Mouse (Mus musculus) testis, adult 2 months (tissue): ENCODE results near the gene Tcte2. TPM values are rescaled to one million over a fixed set of nuclear protein-coding genes. Genes with fewer than 3 reads are reported as not detected.
A peak's percentile ranks its signal among the peaks of the same experiment; 100 is the strongest.

Experiments
- H3K27ac ChIP-seq: fragments of 200-500 bp; 2 replicates; pipeline ENCODE4 v1.5.1; 2012; ENCODE audit warnings: low read depth, low read length; ENCODE audit not compliant: control insufficient read depth, insufficient read depth
- H3K27me3 ChIP-seq: fragments of 200-500 bp; 2 replicates; pipeline ENCODE4 v1.6.1; 2012; ENCODE audit warnings: mild to moderate bottlenecking, low read length, moderate library complexity; ENCODE audit not compliant: control insufficient read depth, insufficient read depth
- H3K36me3 ChIP-seq: fragments of 200-500 bp; 2 replicates; pipeline ENCODE4 v1.6.1; 2012; ENCODE audit warnings: mild to moderate bottlenecking, low read length; ENCODE audit not compliant: control insufficient read depth, insufficient read depth
- H3K4me1 ChIP-seq: fragments of 200-500 bp; 2 replicates; pipeline ENCODE4 v1.6.1; 2012; ENCODE audit warnings: low read length; ENCODE audit not compliant: control insufficient read depth, insufficient read depth
- H3K4me3 ChIP-seq: fragments of 200-500 bp; 2 replicates; pipeline ENCODE4 v1.5.1; 2012; ENCODE audit warnings: low read depth, mild to moderate bottlenecking, low read length, moderate library complexity, mixed read lengths; ENCODE audit not compliant: control insufficient read depth
- CTCF ChIP-seq: fragments of 200-500 bp; IDR thresholded peaks from 2 replicates; pipeline ENCODE4 v1.5.1; 2012; ENCODE audit warnings: low read depth, mild to moderate bottlenecking, inconsistent platforms, low read length, moderate library complexity; ENCODE audit not compliant: control insufficient read depth, insufficient read depth, insufficient replicate concordance
- POLR2A ChIP-seq: fragments of 200-500 bp; IDR thresholded peaks from 2 replicates; pipeline ENCODE4 v1.6.1; 2012; ENCODE audit warnings: low read depth, mild to moderate bottlenecking, inconsistent platforms, low read length, moderate library complexity; ENCODE audit not compliant: control insufficient read depth
- polyA plus RNA-seq: library from polyadenylated mRNA; depleted of rRNA; stranded (reverse); fragments of >200 nt; gene quantifications from 2 replicates; pipeline ENCODE4 v1.2.3, GENCODE M21; 2012

The Tcte2 gene
- polyA plus RNA-seq, 1 experiment, result 285 TPM

DNA sequence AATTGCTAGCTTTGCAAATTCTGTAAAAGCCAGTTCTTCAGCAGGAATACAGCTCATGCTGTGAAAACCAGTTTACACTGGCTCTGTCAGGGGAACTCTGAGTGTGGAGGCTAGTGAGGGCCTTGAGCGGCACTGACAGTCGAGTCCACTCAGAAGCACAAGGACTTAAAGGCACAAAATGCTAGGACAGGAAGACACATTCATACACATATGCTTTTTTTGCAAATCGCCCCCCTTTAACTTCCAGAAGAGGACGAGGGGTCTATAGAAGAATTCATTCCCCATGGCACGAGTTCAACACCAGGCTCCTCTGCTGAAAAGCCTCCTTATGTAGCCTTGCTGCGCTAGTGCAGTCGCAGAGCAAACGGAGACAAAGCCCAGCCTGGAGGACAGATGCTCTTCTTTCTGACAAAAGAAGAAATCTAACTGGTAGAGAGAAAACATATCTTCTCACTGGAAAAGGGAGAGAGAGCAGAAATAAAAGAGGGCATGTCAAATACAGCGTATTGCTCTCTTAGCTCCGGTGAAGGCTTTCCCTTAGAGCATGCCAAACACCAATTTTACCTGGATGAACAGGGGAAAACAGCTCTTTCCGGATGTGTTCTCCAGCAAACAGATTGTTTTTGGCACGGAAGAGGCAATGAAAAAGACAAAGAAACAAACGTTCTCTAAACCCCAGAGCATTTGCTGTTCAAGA is 2.3 kb downstream of the Tcte2 start:
- Histone ChIP-seq H3K4me3 (peak overlapping the region; percentile 94), H3K27me3 (no peaks in the 10 kb centered on the region), H3K4me1 (peaks cover 4% of the 10 kb centered on the region), H3K27ac (peak overlapping the region; percentile 46), H3K36me3 (no peaks in the 10 kb centered on the region)
- TF ChIP-seq POLR2A (no peak), CTCF (no peak)

GRCm38 (mm10) chr17:13758586-13758985 is 3.0 kb downstream of the Tcte2 start:
- Histone ChIP-seq H3K27me3 (no peaks in the 10 kb centered on the region), H3K4me3 (no peak overlapping the region), H3K27ac (no peak overlapping the region), H3K4me1 (peaks cover 4% of the 10 kb centered on the region), H3K36me3 (no peaks in the 10 kb centered on the region)
- TF ChIP-seq CTCF (no peak), POLR2A (no peak)

GRCm38 (mm10) chr17:13754940-13755339 is 6.7 kb downstream of the Tcte2 start:
- peaks cover 4% of the 10 kb centered on the region for H3K4me1 ChIP-seq
- no peak overlapping the region for H3K4me3 ChIP-seq
- H3K27me3 ChIP-seq, result no peaks in the 10 kb centered on the region
- no peaks in the 10 kb centered on the region for H3K36me3 ChIP-seq
- TF ChIP-seq CTCF, result no peak
- H3K27ac ChIP-seq, result no peak overlapping the region

- Histone ChIP-seq H3K4me3 (no peak overlapping the region), H3K27ac (no peak overlapping the region), H3K36me3 (no peaks in the 10 kb centered on the region), H3K4me1 (no peaks in the 10 kb centered on the region), H3K27me3 (no peaks in the 10 kb centered on the region)
- TF ChIP-seq CTCF (no peak), POLR2A (no peak)
Measured at GRCm38 (mm10) chr17:13753918-13754317, 7.7 kb downstream of the Tcte2 start.

- Histone ChIP-seq H3K4me3 (no peak overlapping the region), H3K36me3 (no peaks in the 10 kb centered on the region; the same call in 1 of the 2 replicates), H3K27me3 (no peaks in the 10 kb centered on the region), H3K4me1 (no peaks in the 10 kb centered on the region), H3K27ac (no peak overlapping the region)
- TF ChIP-seq POLR2A, result no peak
- no peak for TF ChIP-seq CTCF
Measured at GRCm38 (mm10) chr17:13749027-13749426, 12.6 kb downstream of the Tcte2 start.

DNA sequence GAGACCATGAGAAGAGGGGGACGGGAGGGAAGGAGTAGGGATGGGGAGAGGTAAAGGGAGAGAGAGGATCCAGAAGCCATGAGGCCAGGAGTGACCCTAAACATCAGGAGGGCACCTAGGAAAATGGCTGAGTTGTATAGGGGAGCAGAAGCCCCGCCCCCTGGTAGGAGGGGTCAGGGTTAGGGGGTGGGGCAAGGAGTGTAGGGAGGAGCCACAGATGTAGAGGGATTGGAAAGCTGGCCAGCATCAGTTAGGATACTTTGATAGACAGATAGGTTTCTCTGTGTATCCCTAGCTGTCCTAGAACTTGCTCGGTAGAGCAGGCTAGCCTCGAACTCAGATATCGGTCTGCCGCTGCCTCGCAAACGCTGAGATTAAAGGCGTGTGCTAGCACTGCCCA is 13.9 kb downstream of the Tcte2 start:
- Histone ChIP-seq H3K4me3 (no peak overlapping the region), H3K27me3 (no peaks in the 10 kb centered on the region), H3K36me3 (no peaks in the 10 kb centered on the region; the same call in 1 of the 2 replicates), H3K4me1 (no peaks in the 10 kb centered on the region), H3K27ac (no peak overlapping the region)
- TF ChIP-seq POLR2A, result no peak
- TF ChIP-seq CTCF, result no peak

- no peaks in the 10 kb centered on the region; the same call in 1 of the 2 replicates for H3K36me3 ChIP-seq
- TF ChIP-seq POLR2A, result no peak
- no peak for TF ChIP-seq CTCF
- no peaks in the 10 kb centered on the region for H3K4me1 ChIP-seq
- H3K4me3 ChIP-seq, result no peak overlapping the region
- no peak overlapping the region for H3K27ac ChIP-seq
- H3K27me3 ChIP-seq, result no peaks in the 10 kb centered on the region
Measured at GRCm38 (mm10) chr17:13746330-13746729, 15.3 kb downstream of the Tcte2 start.

GRCm38 (mm10) chr17:13745373-13745772 is 16.3 kb downstream of the Tcte2 start:
- no peaks in the 10 kb centered on the region for H3K4me1 ChIP-seq
- H3K27ac ChIP-seq, result no peak overlapping the region
- H3K36me3 ChIP-seq, result no peaks in the 10 kb centered on the region; the same call in 1 of the 2 replicates
- H3K4me3 ChIP-seq, result no peak overlapping the region
- TF ChIP-seq POLR2A, result no peak
- H3K27me3 ChIP-seq, result no peaks in the 10 kb centered on the region

GRCm38 (mm10) chr17:13744824-13745223 is 16.8 kb downstream of the Tcte2 start:
- Histone ChIP-seq H3K36me3 (no peaks in the 10 kb centered on the region; the same call in 1 of the 2 replicates), H3K27me3 (no peaks in the 10 kb centered on the region), H3K4me3 (no peak overlapping the region), H3K27ac (no peak overlapping the region), H3K4me1 (no peaks in the 10 kb centered on the region)
- TF ChIP-seq CTCF, result no peak
- no peak for TF ChIP-seq POLR2A
